Mouse (Mus musculus) hindlimb bud, embryonic 11.5 days (tissue): Measurements from ENCODE around the gene Arhgap31.
"Not testable (repeated sequence)": the region's sequence is repeated elsewhere in the genome, so short reads cannot be mapped to it uniquely, and the experiment has no call there.

Experiments used
- DNase-seq: peaks from one replicate; pipeline ENCODE4 v3.0.0-alpha.2; 2012; ENCODE audit warnings: low read depth, low spot score; ENCODE audit errors: extremely low spot score

The Arhgap31 gene

GRCm38 (mm10) chr16:38688531-38689264, 24.4 kb downstream of the Arhgap31 start:
- DNase-seq, result no peak

GRCm38 (mm10) chr16:38687673-38688072, 25.4 kb downstream of the Arhgap31 start:
- no peak for DNase-seq

GRCm38 (mm10) chr16:38683094-38683493, 30.0 kb downstream of the Arhgap31 start:
- no peak for DNase-seq

GRCm38 (mm10) chr16:38681313-38681712, 31.8 kb downstream of the Arhgap31 start:
- no peak for DNase-seq

- DNase-seq, result no peak
Observed at GRCm38 (mm10) chr16:38679431-38680021, 33.5 kb downstream of the Arhgap31 start.

- DNase-seq, result no peak
Observed at GRCm38 (mm10) chr16:38678853-38679252, 34.2 kb downstream of the Arhgap31 start.

GRCm38 (mm10) chr16:38677941-38678340, 35.1 kb downstream of the Arhgap31 start:
- DNase-seq, result not testable (repeated sequence)

GRCm38 (mm10) chr16:38677171-38677570, 35.9 kb downstream of the Arhgap31 start:
- no peak for DNase-seq

- DNase-seq, result no peak
Observed at GRCm38 (mm10) chr16:38676647-38677046, 36.4 kb downstream of the Arhgap31 start.

GRCm38 (mm10) chr16:38675600-38676335, 37.3 kb downstream of the Arhgap31 start:
- DNase-seq, result no peak

GRCm38 (mm10) chr16:38674891-38675290, 38.2 kb downstream of the Arhgap31 start:
- DNase-seq, result no peak

GRCm38 (mm10) chr16:38673511-38673910, 39.6 kb downstream of the Arhgap31 start:
- no peak for DNase-seq

GRCm38 (mm10) chr16:38672947-38673346, 40.1 kb downstream of the Arhgap31 start:
- DNase-seq, result no peak

- no peak for DNase-seq
Observed at GRCm38 (mm10) chr16:38672370-38672769, 40.7 kb downstream of the Arhgap31 start.

- no peak for DNase-seq
Observed at GRCm38 (mm10) chr16:38670621-38671390, 42.3 kb downstream of the Arhgap31 start.

- no peak for DNase-seq
Observed at GRCm38 (mm10) chr16:38668871-38669675, 44.0 kb downstream of the Arhgap31 start.

GRCm38 (mm10) chr16:38666523-38666922, 46.6 kb downstream of the Arhgap31 start:
- DNase-seq, result no peak

- DNase-seq, result no peak
Observed at GRCm38 (mm10) chr16:38666016-38666415, 47.1 kb downstream of the Arhgap31 start.

GRCm38 (mm10) chr16:38662575-38662974, 50.5 kb downstream of the Arhgap31 start:
- DNase-seq, result no peak

GRCm38 (mm10) chr16:38654308-38654707, 58.8 kb downstream of the Arhgap31 start:
- DNase-seq, result no peak
